Mouse (Mus musculus): ENCODE results near the gene Slc23a4.

The Slc23a4 gene

GRCm38 (mm10) chr6:34910371-34911219 is 77.6 kb downstream of the Slc23a4 start, which contains the start of gene Wdr91:
Gene Wdr91 (minus strand): TSS chr6:34910876.
- peak; percentile 71 for DNase-seq (ENCODE audit: low spot score)

- no peak for DNase-seq (ENCODE audit: low spot score)
Observed at GRCm38 (mm10) chr6:34909631-34910345, 78.4 kb downstream of the Slc23a4 start.

- no peak for DNase-seq (ENCODE audit: low spot score)
Observed at GRCm38 (mm10) chr6:34907696-34908260, 80.4 kb downstream of the Slc23a4 start.

- no peak for DNase-seq (ENCODE audit: low spot score)
Observed at GRCm38 (mm10) chr6:34907121-34907614, 81.0 kb downstream of the Slc23a4 start.

DNA sequence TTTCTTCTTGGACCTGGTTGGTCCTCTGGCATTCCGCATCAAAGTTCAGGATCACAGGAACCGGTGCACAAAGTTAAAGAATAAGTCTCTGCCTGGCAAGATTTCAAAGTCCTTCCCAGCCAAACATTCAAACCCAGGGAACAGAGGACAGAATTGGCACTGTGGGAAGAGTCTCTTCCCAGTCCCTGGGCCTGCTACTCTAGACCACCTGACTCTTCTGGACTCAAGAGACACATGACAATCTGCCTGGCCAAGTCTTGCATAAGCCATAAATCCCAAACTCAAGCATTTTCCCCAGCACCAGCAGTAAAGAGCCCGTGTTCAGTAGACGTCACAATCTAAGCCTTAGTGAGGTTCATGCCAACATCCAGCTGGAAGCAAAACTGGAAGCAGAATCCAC is 81.5 kb downstream of the Slc23a4 start:
- DNase-seq (ENCODE audit: low spot score), result no peak

DNA sequence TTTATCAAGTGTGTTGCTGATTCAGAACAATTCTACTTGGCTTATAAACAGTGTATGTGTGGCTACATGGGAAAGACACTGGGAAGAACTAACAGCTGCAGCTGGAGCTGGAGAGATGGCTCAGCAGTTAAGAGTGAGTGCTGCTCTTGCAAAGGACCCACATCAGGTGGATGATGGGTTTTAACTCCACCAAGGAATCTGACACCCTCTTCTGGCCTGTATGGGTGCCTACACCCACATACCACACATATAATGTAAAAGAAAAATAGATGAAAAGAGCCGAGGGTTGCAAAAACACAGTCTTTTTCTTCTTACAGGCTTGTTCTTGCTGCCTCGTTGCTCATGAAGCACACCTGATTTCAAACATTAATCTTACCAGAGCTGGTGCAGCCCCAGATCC is 82.1 kb downstream of the Slc23a4 start:
- DNase-seq (ENCODE audit: low spot score), result no peak

DNA sequence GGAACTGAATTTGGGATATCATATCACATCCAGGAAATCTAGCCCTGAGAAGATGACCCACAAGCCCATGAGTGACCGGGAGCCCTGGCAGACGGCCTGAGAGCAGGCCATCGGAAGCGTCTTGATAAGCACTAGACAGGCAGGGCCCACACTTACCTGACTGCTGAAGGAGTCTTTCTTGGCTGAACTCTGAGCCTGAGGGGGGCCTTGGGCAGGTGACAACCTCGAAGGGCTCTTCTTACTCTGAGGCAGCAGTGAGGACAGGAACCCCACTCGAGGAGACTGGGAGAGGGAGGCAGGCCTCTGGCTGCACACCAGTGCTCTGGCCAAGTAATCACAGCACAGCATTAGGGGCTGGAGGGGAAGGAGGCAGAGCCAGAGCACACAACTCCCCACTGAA is 83.8 kb downstream of the Slc23a4 start:
- no peak for DNase-seq (ENCODE audit: low spot score)

- no peak for DNase-seq (ENCODE audit: low spot score)
Observed at GRCm38 (mm10) chr6:34903851-34904250, 84.4 kb downstream of the Slc23a4 start.

- no peak for DNase-seq (ENCODE audit: low spot score)
Observed at GRCm38 (mm10) chr6:34903441-34903840, 84.8 kb downstream of the Slc23a4 start.

DNA sequence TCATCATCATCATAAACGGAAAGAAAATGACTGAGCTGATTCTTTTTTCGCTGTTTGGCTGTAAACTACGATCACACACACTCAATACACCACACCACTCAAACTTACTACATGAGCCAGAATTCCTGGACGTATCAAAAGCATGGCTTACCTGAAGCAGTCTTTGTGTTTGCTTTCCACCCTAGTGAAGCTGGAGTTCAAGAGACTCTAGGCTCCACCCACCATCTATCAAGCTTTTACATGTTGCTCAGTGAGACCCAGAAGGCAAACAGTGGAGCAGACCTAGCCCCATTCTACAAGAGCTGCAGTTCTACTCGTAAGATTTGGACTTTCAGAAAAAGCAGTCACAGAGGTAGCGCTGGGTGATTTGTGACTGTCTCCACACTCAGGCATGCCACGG is 85.6 kb downstream of the Slc23a4 start:
- DNase-seq (ENCODE audit: low spot score), result no peak

- no peak for DNase-seq (ENCODE audit: low spot score)
Observed at GRCm38 (mm10) chr6:34901911-34902444, 86.2 kb downstream of the Slc23a4 start.

DNA sequence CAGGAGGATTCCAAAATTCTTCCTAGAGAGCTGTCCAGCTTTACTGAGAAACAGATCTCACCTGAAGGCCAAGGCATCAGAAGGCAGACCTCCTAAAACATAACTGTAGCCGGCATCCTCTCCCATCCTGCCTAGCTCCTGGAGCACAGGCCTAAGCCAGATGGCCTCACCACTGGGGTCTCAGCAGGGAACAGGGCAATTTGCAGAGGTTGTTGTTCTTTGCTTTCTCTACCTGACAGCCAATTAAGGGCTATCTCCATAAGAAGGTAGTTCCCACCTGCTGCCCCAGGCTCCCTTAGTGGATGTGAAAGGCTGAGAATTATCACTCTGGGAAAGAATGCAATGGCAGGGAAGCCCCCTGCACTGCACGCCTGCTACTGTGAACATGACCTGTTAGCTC is 87.2 kb downstream of the Slc23a4 start:
- no peak for DNase-seq (ENCODE audit: low spot score)

- no peak for DNase-seq (ENCODE audit: low spot score)
Observed at GRCm38 (mm10) chr6:34899127-34899526, 89.1 kb downstream of the Slc23a4 start.

DNA sequence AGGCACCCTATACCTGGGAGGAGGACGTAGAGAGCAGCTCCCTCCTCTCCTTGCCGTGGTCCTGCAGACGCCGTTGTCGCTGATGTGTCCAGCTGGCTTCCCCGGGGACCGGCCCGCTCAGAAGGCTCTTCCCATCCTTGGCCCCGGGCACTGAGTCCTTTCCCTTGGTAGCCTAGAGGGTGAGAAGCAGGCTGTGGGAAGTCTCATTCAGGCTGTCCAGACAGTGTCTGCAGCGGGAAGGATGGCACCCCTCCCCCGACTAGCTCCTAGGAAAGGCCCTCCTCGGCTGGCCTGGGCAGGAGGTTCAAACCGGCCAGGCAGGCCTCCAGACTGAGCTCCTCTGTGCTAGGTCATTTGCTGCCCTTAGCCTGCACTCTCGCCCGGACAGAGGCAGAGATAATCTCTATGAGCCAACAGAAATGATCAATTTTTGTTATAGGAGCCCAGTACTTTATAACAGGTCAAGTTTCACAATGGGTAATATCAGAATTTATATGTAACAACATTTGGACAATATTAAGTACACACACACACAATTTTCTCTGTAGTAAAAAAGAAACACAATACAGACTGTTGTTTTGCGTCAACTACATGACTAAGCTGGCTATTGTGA is 91.9 kb downstream of the Slc23a4 start:
- no peak for DNase-seq (ENCODE audit: low spot score)

- no peak for DNase-seq (ENCODE audit: low spot score)
Observed at GRCm38 (mm10) chr6:34895569-34895968, 92.6 kb downstream of the Slc23a4 start.

All from urinary bladder, postnatal 10 days (tissue).